Mouse (Mus musculus) gastrocnemius, adult 2 months (tissue): ENCODE results near the gene Fsd1. TPM values are rescaled to one million over a fixed set of nuclear protein-coding genes. Genes with fewer than 3 reads are reported as not detected.

Experiments
- DNase-seq: peaks from one replicate; pipeline ENCODE4 v3.0.0; 2022
- H3K27ac ChIP-seq: fragments of 200-600 bp; 2 replicates; pipeline ENCODE4 v1.8.1; 2022; ENCODE audit warnings: mild to moderate bottlenecking
- H3K4me3 ChIP-seq: fragments of 200-600 bp; 2 replicates; pipeline ENCODE4 v1.8.1; 2022; ENCODE audit warnings: mild to moderate bottlenecking, moderate library complexity
- CTCF ChIP-seq: fragments of 200-600 bp; IDR thresholded peaks from 2 replicates; pipeline ENCODE4 v1.8.1; 2022; ENCODE audit warnings: antibody characterized with exemption, mild to moderate bottlenecking, moderate library complexity
- intact Hi-C: fragments of 180-260 bp; cut with DNase I; formaldehyde crosslinking; loops from one replicate; pipeline ENCODE4 v1.15.1; 2025
- total RNA-seq, 2 experiments: library from RNA; stranded (reverse); gene quantifications; 2 replicates each; pipeline ENCODE4 v1.2.3; 2021

The Fsd1 gene
- total RNA-seq, 2 experiments from 2014 or later = not detected

- no peak for TF ChIP-seq CTCF
- peak overlapping the region; percentile 89 for H3K27ac ChIP-seq
- intact Hi-C loops = no loop called here
These were observed 40.6 kb downstream of the Fsd1 start for GRCm38 (mm10) chr17:56026881-56027280.

DNA sequence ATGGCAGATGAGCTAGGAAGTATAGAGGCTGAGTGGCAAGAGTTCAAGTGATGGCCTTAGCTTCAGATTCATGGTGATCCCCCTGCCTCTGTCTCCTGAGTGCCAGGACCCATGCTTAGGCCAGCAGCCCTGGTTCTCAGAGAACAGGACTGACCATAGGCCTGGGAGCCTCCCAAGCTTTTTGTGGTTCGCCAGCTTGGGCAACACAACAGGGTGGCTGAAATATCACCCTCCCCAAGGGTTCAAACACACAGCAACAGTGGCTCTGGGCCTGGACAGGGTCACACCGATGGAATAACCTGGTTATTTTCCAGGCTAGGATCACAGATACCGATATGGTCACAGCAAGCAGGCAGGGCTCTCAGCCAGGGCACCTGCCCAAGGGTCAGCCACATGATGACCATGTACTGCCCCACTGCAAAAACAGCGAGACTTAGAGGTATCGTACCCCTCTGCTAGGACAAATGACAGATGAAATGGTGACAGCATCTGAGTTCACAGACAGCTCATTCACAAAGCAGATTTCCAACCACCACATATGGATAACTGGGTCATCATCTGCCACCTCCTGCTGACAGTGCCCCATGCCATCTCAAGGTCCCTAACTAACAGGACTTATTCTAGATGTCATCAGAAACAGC is 41.6 kb downstream of the Fsd1 start:
- DNase-seq = peak; percentile 86
- intact Hi-C loops = no loop called here
- H3K4me3 ChIP-seq = no peak overlapping the region
- no peak for TF ChIP-seq CTCF
- H3K27ac ChIP-seq = peak overlapping the region; percentile 89

More at GRCm38 (mm10) chr17:56026881-56027280, 40.6 kb downstream of the Fsd1 start:
- no peak overlapping the region; the same call in 1 of the 2 replicates for H3K4me3 ChIP-seq
- no peak for DNase-seq

DNA sequence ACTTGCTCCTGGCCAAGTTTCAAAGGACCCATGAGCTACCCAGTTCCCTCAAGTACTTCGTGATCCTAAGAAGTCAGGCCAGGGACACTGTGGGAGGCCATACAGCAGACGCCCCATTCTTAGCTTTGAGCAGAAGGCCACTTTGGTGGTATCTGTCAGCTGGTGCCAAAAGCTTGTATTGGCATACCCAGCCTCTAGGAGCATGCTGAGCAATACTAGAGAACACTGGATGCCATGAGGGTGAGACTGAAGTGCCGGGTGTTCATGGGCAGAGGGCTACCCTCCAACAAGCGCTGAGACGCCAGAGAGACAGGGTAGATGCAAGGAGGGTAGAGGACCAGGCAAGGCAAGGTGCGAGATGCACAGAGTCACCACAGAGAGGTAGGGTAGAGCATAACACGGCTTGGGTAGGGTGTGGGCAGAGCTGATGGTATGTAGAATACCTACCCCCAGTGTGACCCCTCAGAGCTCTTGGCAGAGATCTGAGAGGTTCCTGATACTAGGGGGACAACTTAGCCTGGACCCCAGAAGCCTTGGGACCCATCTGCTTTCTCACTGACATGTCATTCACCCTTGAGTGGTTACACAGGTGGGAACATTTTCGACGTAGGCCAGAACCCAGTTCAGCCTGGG is 44.0 kb downstream of the Fsd1 start:
- H3K4me3 ChIP-seq = peak overlapping the region; percentile 11; the same call in 1 of the 2 replicates
- peak overlapping the region; percentile 89 for H3K27ac ChIP-seq
- TF ChIP-seq CTCF = no peak
- intact Hi-C loops = loop anchor here (10.0 kb wide), 1 partner anchor 1244 kb away; the partner anchor contains the start of gene Vav1
- peak; percentile 17 for DNase-seq

DNA sequence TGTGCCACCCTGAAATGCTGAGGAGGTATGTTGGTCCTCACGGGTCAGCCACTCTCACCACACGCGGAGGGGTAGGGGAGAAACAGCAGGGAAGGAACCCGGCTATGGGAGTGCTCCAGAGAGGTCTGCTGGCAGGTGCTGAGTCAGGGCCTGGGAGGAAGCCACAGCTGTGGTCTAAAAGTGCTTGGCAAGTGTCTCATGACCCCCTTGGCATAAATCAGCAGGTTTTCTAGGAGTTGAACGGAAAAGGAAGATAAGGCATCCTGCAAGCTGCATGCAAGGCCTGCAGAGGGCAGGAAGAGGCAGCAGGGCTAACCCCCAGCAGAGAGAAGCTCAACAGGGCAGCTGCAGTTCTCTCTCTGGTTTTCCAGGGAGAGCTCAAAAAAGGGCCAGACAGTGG is 44.6 kb downstream of the Fsd1 start:
- intact Hi-C loops = loop anchor here (10.0 kb wide), 1 partner anchor 1244 kb away; the partner anchor contains the start of gene Vav1
- Histone ChIP-seq H3K4me3 (peak overlapping the region; percentile 11; the same call in 1 of the 2 replicates), H3K27ac (peak overlapping the region; percentile 89)
- peak; percentile 16; the same call in 1 of the 2 replicates for TF ChIP-seq CTCF
- DNase-seq = peak; percentile 67

DNA sequence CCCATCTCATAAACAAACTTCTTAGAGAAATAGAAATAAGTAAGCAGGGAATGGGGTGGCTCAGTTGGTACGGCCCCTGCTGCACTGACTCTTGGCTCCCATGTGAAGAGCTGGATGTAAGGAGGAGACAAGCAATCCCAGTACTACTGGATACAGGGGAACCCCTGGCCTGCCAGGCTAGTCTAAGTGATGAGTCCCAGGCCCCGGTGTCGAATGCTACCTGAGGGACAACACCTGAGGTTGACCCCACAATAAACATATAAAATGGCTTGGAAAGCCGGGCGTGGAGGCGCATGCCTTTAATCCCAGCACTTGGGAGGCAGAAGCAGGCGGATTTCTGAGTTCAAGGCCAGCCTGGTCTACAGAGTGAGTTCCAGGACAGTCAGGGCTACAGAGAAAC is 45.1 kb downstream of the Fsd1 start:
- Histone ChIP-seq H3K4me3 (no peak overlapping the region), H3K27ac (peak overlapping the region; percentile 89)
- no peak for DNase-seq
- intact Hi-C loops = loop anchor here (10.0 kb wide), 1 partner anchor 1243 kb away; the partner anchor contains the start of gene Vav1
- no peak for TF ChIP-seq CTCF

GRCm38 (mm10) chr17:56032127-56032733 is 45.9 kb downstream of the Fsd1 start:
- peak overlapping the region; percentile 43; the same call in 1 of the 2 replicates for H3K27ac ChIP-seq

GRCm38 (mm10) chr17:56032831-56033230 is 46.5 kb downstream of the Fsd1 start:
- intact Hi-C loops = loop anchor here (10.0 kb wide), 1 partner anchor 1242 kb away; the partner anchor contains the start of gene Vav1
- peak overlapping the region; percentile 100 for H3K27ac ChIP-seq

More at GRCm38 (mm10) chr17:56032127-56032733, 45.9 kb downstream of the Fsd1 start:
- TF ChIP-seq CTCF = no peak
- H3K4me3 ChIP-seq = no peak overlapping the region
- intact Hi-C loops = loop anchor here (10.0 kb wide), 1 partner anchor 1243 kb away; the partner anchor contains the start of gene Vav1
- DNase-seq = peak; percentile 25

GRCm38 (mm10) chr17:56034040-56034725 is 47.9 kb downstream of the Fsd1 start:
- peak overlapping the region; percentile 100 for H3K27ac ChIP-seq

More at GRCm38 (mm10) chr17:56032831-56033230, 46.5 kb downstream of the Fsd1 start:
- TF ChIP-seq CTCF = no peak
- peak overlapping the region; percentile 5; the same call in 1 of the 2 replicates for H3K4me3 ChIP-seq
- DNase-seq = peak; percentile 24

GRCm38 (mm10) chr17:56034726-56035100 is 48.4 kb downstream of the Fsd1 start:
- Histone ChIP-seq H3K27ac (peak overlapping the region; percentile 100), H3K4me3 (peak overlapping the region; percentile 99)
- peak; percentile 20 for DNase-seq
- intact Hi-C loops = loop anchor here (2.0 to 10.0 kb wide), 3 partner anchors 22 to 1240 kb away; partner anchors contain the start of genes Hdgfl2, Ubxn6 and Vav1
- no peak for TF ChIP-seq CTCF

More at GRCm38 (mm10) chr17:56034040-56034725, 47.9 kb downstream of the Fsd1 start:
- intact Hi-C loops = loop anchor here (2.0 to 10.0 kb wide), 2 partner anchors 21 to 1241 kb away; partner anchors contain the start of gene Vav1
- peak; percentile 72 for DNase-seq
- no peak for TF ChIP-seq CTCF
- peak overlapping the region; percentile 99 for H3K4me3 ChIP-seq

DNA sequence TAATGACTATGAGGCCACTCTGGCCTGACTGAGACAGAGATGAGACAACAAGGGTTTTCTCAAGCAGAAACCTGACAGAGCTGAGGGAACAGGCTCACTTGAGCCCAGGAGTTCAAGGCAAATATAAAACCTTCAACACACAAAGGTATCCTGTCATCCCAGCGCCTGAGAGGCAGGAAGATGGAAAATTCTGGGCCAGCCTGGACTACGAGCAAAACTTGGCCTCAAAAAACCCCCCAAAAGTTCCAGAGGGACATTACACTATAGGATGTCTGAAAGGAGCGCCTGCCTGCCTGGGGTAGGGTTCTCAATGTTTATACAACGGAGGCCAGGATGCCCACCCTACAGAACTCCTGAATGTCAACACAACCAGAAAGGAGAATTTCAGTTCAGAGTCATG is 48.9 kb downstream of the Fsd1 start:
- no peak for DNase-seq
- peak overlapping the region; percentile 99 for H3K4me3 ChIP-seq
- TF ChIP-seq CTCF = no peak
- intact Hi-C loops = loop anchor here (2.0 to 10.0 kb wide), 3 partner anchors 22 to 1240 kb away; partner anchors contain the start of genes Hdgfl2, Ubxn6 and Vav1
- peak overlapping the region; percentile 100 for H3K27ac ChIP-seq

DNA sequence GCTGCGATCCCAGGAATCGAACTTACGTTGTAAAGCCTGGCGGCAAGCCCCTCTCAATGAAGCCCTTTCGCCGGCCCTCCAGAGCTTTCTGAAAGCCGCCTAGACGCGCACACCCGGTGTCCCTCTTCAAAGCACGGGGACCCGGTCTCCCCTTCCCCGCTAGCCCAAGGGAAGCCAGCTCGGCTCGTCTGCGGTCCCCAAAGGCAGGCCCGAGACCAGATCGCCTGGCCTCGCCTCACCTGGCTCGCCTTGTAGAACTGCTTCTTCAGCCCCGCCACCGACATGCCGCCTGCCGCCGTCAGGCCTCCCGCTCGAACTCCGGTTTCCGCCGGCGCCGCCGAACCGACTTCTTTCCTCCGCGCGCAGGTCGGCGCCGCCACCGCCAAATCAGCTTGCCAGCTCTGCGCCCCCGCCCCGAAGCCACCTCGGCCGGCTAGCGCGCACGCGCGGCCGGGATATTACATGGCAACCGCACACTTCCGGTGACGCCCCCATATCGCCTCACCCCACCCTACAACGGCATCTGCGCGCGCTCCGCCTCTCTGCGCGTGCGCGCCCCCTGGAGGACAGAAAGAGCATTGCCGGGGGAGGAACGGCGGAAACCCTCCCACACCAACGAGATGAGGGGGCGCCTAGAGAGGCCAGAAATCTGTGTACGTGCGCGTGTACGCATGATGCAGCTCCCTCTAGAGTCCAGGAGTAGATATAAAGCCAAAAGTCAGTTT is 50.0 kb downstream of the Fsd1 start, which contains the start of gene Sh3gl1:
TSS of gene Sh3gl1 (minus strand) at position 460 of the 725 bp plus-strand sequence.
- no peak; the same call in 1 of the 2 replicates for TF ChIP-seq CTCF
- Histone ChIP-seq H3K4me3 (peak within 1 kb of the TSS; percentile 99), H3K27ac (peak within 1 kb of the TSS; percentile 100)
- peak; percentile 98 for DNase-seq
- intact Hi-C loops = loop anchor here (5.0 to 10.0 kb wide), 2 partner anchors 41 to 1238 kb away; partner anchors contain the start of genes Hdgfl2, Ubxn6 and Vav1
